Comparison of ENCODE assay signal across 8 mouse cellular contexts in genomic region chr5:68112430-68113036, GRCm38 (mm10).
DNase-seq lines count a peak whose midpoint lies in the region; ATAC-seq and TF ChIP-seq lines count a peak whose summit lies in the region.
"Had no signal": no experiment of that assay in that cellular context is flagged by ENCODE, and none has a peak within 500 bp of the region (broad histone marks: within the 10 kb centered on the region; RNA-seq: fewer than 3 reads in every experiment).

No protein-coding gene starts in this region.

- H3K4me1 ChIP-seq in kidney, postnatal 0 days (replicated peaks; ENCODE audit: insufficient read depth, low read length), result no peaks in the 10 kb centered on the region
- H3K4me1 ChIP-seq in kidney, embryonic 14.5 days (ENCODE audit: control insufficient read depth, insufficient read depth, low read length), result no peaks in the 10 kb centered on the region
- no peaks in the 10 kb centered on the region for H3K4me1 ChIP-seq in kidney, embryonic 15.5 days
- H3K4me1 ChIP-seq: stomach, embryonic 15.5 days had no signal

- H3K9ac ChIP-seq in kidney, postnatal 0 days (ENCODE audit: low read depth, low read length), result no peak overlapping the region
- no peak overlapping the region for H3K9ac ChIP-seq in kidney, embryonic 14.5 days (ENCODE audit: low read depth, low read length)
- no peak overlapping the region for H3K9ac ChIP-seq in kidney, embryonic 15.5 days
- H3K9ac ChIP-seq: stomach, embryonic 15.5 days had no signal

- H3K27me3 ChIP-seq in kidney, postnatal 0 days (ENCODE audit: insufficient read depth, low read length), result no peaks in the 10 kb centered on the region
- H3K27me3 ChIP-seq in kidney, embryonic 14.5 days (ENCODE audit: control insufficient read depth, insufficient read depth, low read length), result no peaks in the 10 kb centered on the region
- no peaks in the 10 kb centered on the region for H3K27me3 ChIP-seq in kidney, embryonic 15.5 days
- H3K27me3 ChIP-seq: stomach, embryonic 15.5 days had no signal

- H3K4me3 ChIP-seq in kidney, postnatal 0 days (replicated peaks; ENCODE audit: low read depth, low read length), result no peak overlapping the region
- H3K4me3 ChIP-seq in kidney, embryonic 14.5 days (ENCODE audit: low read length), result no peak overlapping the region
- no peak overlapping the region for H3K4me3 ChIP-seq in kidney, embryonic 15.5 days (replicated peaks)
- H3K4me3 ChIP-seq: stomach, embryonic 15.5 days had no signal

- H3K4me2 ChIP-seq in kidney, postnatal 0 days (ENCODE audit: low read length), result no peak overlapping the region
- H3K4me2 ChIP-seq in kidney, embryonic 14.5 days (replicated peaks; ENCODE audit: low read depth, low read length), result no peak overlapping the region
- no peak overlapping the region for H3K4me2 ChIP-seq in kidney, embryonic 15.5 days
- H3K4me2 ChIP-seq: stomach, embryonic 15.5 days had no signal

- TF ChIP-seq CTCF in kidney, postnatal 0 days (IDR thresholded peaks at IDR 0.05; ENCODE audit: low read depth), result peak; percentile 50; the same call in 1 of the 2 replicates

- H3K9me3 ChIP-seq in kidney, postnatal 0 days (replicated peaks; ENCODE audit: low read length), result no peaks in the 10 kb centered on the region
- no peaks in the 10 kb centered on the region for H3K9me3 ChIP-seq in kidney, embryonic 14.5 days (ENCODE audit: control insufficient read depth, low read length)
- H3K9me3 ChIP-seq in kidney, embryonic 15.5 days (replicated peaks), result no peaks in the 10 kb centered on the region
- H3K9me3 ChIP-seq: stomach, embryonic 15.5 days had no signal

- H3K36me3 ChIP-seq in kidney, postnatal 0 days (ENCODE audit: insufficient read depth, low read length), result no peaks in the 10 kb centered on the region
- no peaks in the 10 kb centered on the region for H3K36me3 ChIP-seq in kidney, embryonic 14.5 days (ENCODE audit: control insufficient read depth, insufficient read depth, low read length)
- no peaks in the 10 kb centered on the region for H3K36me3 ChIP-seq in kidney, embryonic 15.5 days
- H3K36me3 ChIP-seq: stomach, embryonic 15.5 days had no signal

- peak; percentile 22 for DNase-seq in kidney, postnatal 0 days (ENCODE audit: low spot score)
- DNase-seq in cerebellum, adult 9-10 months, result peak; percentile 74
- peak; percentile 29 to 72 for DNase-seq in frontal cortex, postnatal 36 days (ENCODE audit: low spot score in 2 of 2)
- DNase-seq in right cerebral cortex, adult 2 months (ENCODE audit: low spot score in 2 of 2), result peak; percentile 65 to 68
- DNase-seq in adrenal gland, postnatal 25 days, result no peak

- ATAC-seq in kidney, postnatal 0 days (replicated peaks; ENCODE audit: low FRiP score, low read depth), result no peak
- ATAC-seq in kidney, embryonic 14.5 days (ENCODE audit: low FRiP score, low TSS enrichment), result no peak
- ATAC-seq in kidney, embryonic 15.5 days (replicated peaks; ENCODE audit: low FRiP score), result no peak

- H3K27ac ChIP-seq in kidney, postnatal 0 days, result no peak overlapping the region
- no peak overlapping the region for H3K27ac ChIP-seq in kidney, embryonic 14.5 days (ENCODE audit: low read depth, low read length)
- no peak overlapping the region for H3K27ac ChIP-seq in kidney, embryonic 15.5 days
- H3K27ac ChIP-seq: stomach, embryonic 15.5 days had no signal

- 59% methylated on average over 6 of the region's 6 CpGs for WGBS in kidney, postnatal 0 days
- WGBS in kidney, embryonic 14.5 days, result 66% methylated on average over 6 of the region's 6 CpGs
- 60% methylated on average over 6 of the region's 6 CpGs for WGBS in kidney, embryonic 15.5 days
